ENCODE assay signal across 9 mouse cellular contexts in genomic region chr1:131269797-131270578, GRCm38 (mm10). TPM values are rescaled to one million over a fixed set of nuclear protein-coding genes. Genes with fewer than 3 reads are reported as not detected.
A peak's percentile ranks its signal among the peaks of the same experiment; 100 is the strongest.
DNase-seq lines count a peak whose midpoint lies in the region; ATAC-seq and TF ChIP-seq lines count a peak whose summit lies in the region.
"Had no signal": no experiment of that assay in that cellular context is flagged by ENCODE, and none has a peak within 500 bp of the region (broad histone marks: within the 10 kb centered on the region; RNA-seq: fewer than 3 reads in every experiment).

No protein-coding gene starts in this region.

- H3K36me3 ChIP-seq in MEL (ENCODE audit: control insufficient read depth in 1 of 2, insufficient read depth in 2 of 2, low read length in 2 of 2), result no peaks in the 10 kb centered on the region
- no peaks in the 10 kb centered on the region for H3K36me3 ChIP-seq in forebrain, embryonic 11.5 days (ENCODE audit: control insufficient read depth, insufficient read depth, low read length)
- H3K36me3 ChIP-seq in hindbrain, embryonic 11.5 days (ENCODE audit: control insufficient read depth, insufficient read depth, low read length), result no peaks in the 10 kb centered on the region
- H3K36me3 ChIP-seq in lung, embryonic 16.5 days (ENCODE audit: control insufficient read depth, insufficient read depth, low read length), result no peaks in the 10 kb centered on the region

- H3K9ac ChIP-seq in MEL (ENCODE audit: control insufficient read depth, low read depth, low read length, poor library complexity, severe bottlenecking), result no peak overlapping the region
- no peak overlapping the region; the same call in 1 of the 2 replicates for H3K9ac ChIP-seq in forebrain, embryonic 11.5 days (ENCODE audit: low read length)
- peak overlapping the region; percentile 45; the same call in 1 of the 2 replicates for H3K9ac ChIP-seq in hindbrain, embryonic 11.5 days (ENCODE audit: low read depth, low read length)
- H3K9ac ChIP-seq in lung, embryonic 16.5 days (ENCODE audit: low read length), result no peak overlapping the region
- H3K9ac ChIP-seq: liver, embryonic 15.5 days had no signal

- H3K9me3 ChIP-seq in MEL (replicated peaks; ENCODE audit: insufficient read depth, low read length), result no peaks in the 10 kb centered on the region
- H3K9me3 ChIP-seq in forebrain, embryonic 11.5 days (ENCODE audit: control insufficient read depth, low read length), result no peaks in the 10 kb centered on the region
- no peaks in the 10 kb centered on the region for H3K9me3 ChIP-seq in hindbrain, embryonic 11.5 days (ENCODE audit: control insufficient read depth, low read length)
- H3K9me3 ChIP-seq in lung, embryonic 16.5 days (ENCODE audit: control insufficient read depth, low read length), result no peaks in the 10 kb centered on the region
- H3K9me3 ChIP-seq: liver, embryonic 15.5 days had no signal

- no peaks in the 10 kb centered on the region for H3K27me3 ChIP-seq in MEL (ENCODE audit: control insufficient read depth in 1 of 2, insufficient read depth in 2 of 2, low read length in 2 of 2)
- no peaks in the 10 kb centered on the region for H3K27me3 ChIP-seq in forebrain, embryonic 11.5 days (ENCODE audit: control insufficient read depth, insufficient read depth, low read length)
- no peaks in the 10 kb centered on the region for H3K27me3 ChIP-seq in hindbrain, embryonic 11.5 days (ENCODE audit: control insufficient read depth, insufficient read depth, low read length)
- no peaks in the 10 kb centered on the region for H3K27me3 ChIP-seq in lung, embryonic 16.5 days (ENCODE audit: control insufficient read depth, insufficient read depth, low read depth, low read length)
- H3K27me3 ChIP-seq: liver, embryonic 15.5 days had no signal

- H3K27ac ChIP-seq in MEL (ENCODE audit: control insufficient read depth, low read depth, low read length), result no peak overlapping the region
- no peak overlapping the region for H3K27ac ChIP-seq in forebrain, embryonic 11.5 days (ENCODE audit: low read depth, low read length)
- no peak overlapping the region for H3K27ac ChIP-seq in hindbrain, embryonic 11.5 days (ENCODE audit: low read depth, low read length)
- no peak overlapping the region for H3K27ac ChIP-seq in layer of hippocampus, adult 2 months
- no peak overlapping the region for H3K27ac ChIP-seq in lung, embryonic 16.5 days (ENCODE audit: low read length)
- H3K27ac ChIP-seq: liver, embryonic 15.5 days had no signal

- TF ChIP-seq RAD21 in MEL (IDR thresholded peaks at IDR 0.05; ENCODE audit: low read depth, low read length), result peak; percentile 82

- peak; percentile 62 for ATAC-seq in forebrain, embryonic 11.5 days (replicated peaks; ENCODE audit: low FRiP score)
- ATAC-seq in hindbrain, embryonic 11.5 days (ENCODE audit: low FRiP score), result peak; percentile 64
- peak; percentile 34 for ATAC-seq in lung, embryonic 16.5 days (ENCODE audit: low read depth)

- no peak for TF ChIP-seq POLR2A in MEL (IDR thresholded peaks at IDR 0.05; ENCODE audit: control insufficient read depth in 1 of 2, insufficient read depth in 1 of 2, low read depth in 1 of 2, low read length in 2 of 2, poor library complexity in 1 of 2)

- TF ChIP-seq CTCF in MEL (IDR thresholded peaks at IDR 0.05 in 2 of 3, conservative IDR thresholded peaks at IDR 0.05 in 1 of 3; ENCODE audit: control insufficient read depth in 1 of 3, insufficient read depth in 1 of 3, low read depth in 2 of 3, low read length in 3 of 3, poor library complexity in 1 of 3, severe bottlenecking in 1 of 3), result peak; percentile 78 to 92 (median 90)
- peak; percentile 98 for TF ChIP-seq CTCF in layer of hippocampus, adult 2 months (conservative IDR thresholded peaks at IDR 0.05)

- peak overlapping the region; percentile 21; the same call in 1 of the 2 replicates for H3K4me2 ChIP-seq in forebrain, embryonic 11.5 days (ENCODE audit: low read depth, low read length, severe bottlenecking)
- 0 out of 2 replicates have a peak overlapping the region, but pooled peaks have one; percentile 14 for H3K4me2 ChIP-seq in hindbrain, embryonic 11.5 days (replicated peaks; ENCODE audit: low read depth, low read length)
- H3K4me2 ChIP-seq in lung, embryonic 16.5 days (ENCODE audit: low read depth, low read length), result no peak overlapping the region
- H3K4me2 ChIP-seq: liver, embryonic 15.5 days had no signal

- no peaks in the 10 kb centered on the region for H3K4me1 ChIP-seq in MEL (ENCODE audit: control insufficient read depth in 1 of 2, insufficient read depth in 2 of 2, low read length in 2 of 2)
- no peaks in the 10 kb centered on the region for H3K4me1 ChIP-seq in forebrain, embryonic 11.5 days (replicated peaks; ENCODE audit: control insufficient read depth, insufficient read depth, low read length)
- H3K4me1 ChIP-seq in hindbrain, embryonic 11.5 days (replicated peaks; ENCODE audit: control insufficient read depth, insufficient read depth, low read length), result no peaks in the 10 kb centered on the region; the same call in 1 of the 2 replicates
- H3K4me1 ChIP-seq in lung, embryonic 16.5 days (replicated peaks; ENCODE audit: control insufficient read depth, insufficient read depth, low read length), result no peaks in the 10 kb centered on the region

- WGBS in forebrain, embryonic 11.5 days, result 30% methylated on average over 22 of the region's 22 CpGs
- 27% methylated on average over 22 of the region's 22 CpGs for WGBS in hindbrain, embryonic 11.5 days
- 30% methylated on average over 22 of the region's 22 CpGs for WGBS in lung, embryonic 16.5 days

- H3K79me2 ChIP-seq in MEL (ENCODE audit: control insufficient read depth, insufficient read depth, low read length, poor library complexity), result no peaks in the 10 kb centered on the region

- TF ChIP-seq EP300 in MEL (IDR thresholded peaks at IDR 0.05; ENCODE audit: low read depth in 1 of 2, low read length in 2 of 2), result no peak

- no peak overlapping the region for H3K4me3 ChIP-seq in MEL (ENCODE audit: control insufficient read depth in 1 of 2, insufficient read depth in 1 of 2, low read depth in 2 of 2, low read length in 2 of 2)
- H3K4me3 ChIP-seq in forebrain, embryonic 11.5 days (ENCODE audit: low read depth, low read length), result no peak overlapping the region
- no peak overlapping the region for H3K4me3 ChIP-seq in hindbrain, embryonic 11.5 days (ENCODE audit: low read depth, low read length)
- H3K4me3 ChIP-seq in layer of hippocampus, adult 2 months, result no peak overlapping the region
- H3K4me3 ChIP-seq in lung, embryonic 16.5 days (ENCODE audit: low read length), result no peak overlapping the region
- H3K4me3 ChIP-seq: liver, embryonic 15.5 days had no signal

- DNase-seq in MEL (ENCODE audit: low read depth, low spot score), result peak; percentile 79
- peak; percentile 64 for DNase-seq in c-Kit-positive CD71-positive TER-119-positive erythroid progenitor cells, embryonic 14.5 days (ENCODE audit: low spot score)
- peak; percentile 89 for DNase-seq in forebrain, embryonic 11.5 days (ENCODE audit: low spot score)
- peak; percentile 91 for DNase-seq in hindbrain, embryonic 11.5 days (ENCODE audit: low spot score)
- DNase-seq in layer of hippocampus, adult 2 months (ENCODE audit: low spot score in 2 of 2), result peak; percentile 65 to 84
- DNase-seq in retina, adult 2 months (ENCODE audit: low read depth, low spot score), result peak; percentile 57
- DNase-seq in thymus, postnatal 14 days, result peak; percentile 79

TF ChIP-seq in MEL, 35 proteins besides CTCF, POLR2A, EP300 and RAD21:
- TF ChIP-seq BHLHE40 (IDR thresholded peaks at IDR 0.05; ENCODE audit: borderline replicate concordance, low read depth, low read length) (no peak), USF2 (IDR thresholded peaks at IDR 0.05; ENCODE audit: borderline replicate concordance in 1 of 2, insufficient read depth in 1 of 2, low read depth in 1 of 2, low read length in 2 of 2) (no peak), MAX (IDR thresholded peaks at IDR 0.05; ENCODE audit: low read length) (no peak), SMC3 (IDR thresholded peaks at IDR 0.05; ENCODE audit: low read depth, low read length) (peak; percentile 89), ZC3H11A (IDR thresholded peaks at IDR 0.05; ENCODE audit: low read depth, low read length) (peak; percentile 66), HCFC1 (IDR thresholded peaks at IDR 0.05; ENCODE audit: low read depth, low read length) (no peak)

RNA-seq across cellular contexts. Expression of gene Ikbke, which starts 9.4 kb away (rescaled TPM):
- 3.5 and 4.0 TPM in 2 replicates for total RNA-seq in MEL (2012; rRNA removed)
- polyA plus RNA-seq in MEL (2012; ENCODE audit: insufficient read depth in 1 of 2, insufficient read length in 2 of 2, low read depth in 1 of 2, low replicate concordance in 2 of 2, missing spikeins in 1 of 2), result 1 to 10 TPM in 1 of 2 experiments, not detected in 1; 7.2 TPM
- polyA plus RNA-seq in forebrain, embryonic 11.5 days (2014; fragmentation: Nextera tagmentation; extraction: Ambion mirVana), result 0.55 and 0.83 TPM in 2 replicates
- polyA plus RNA-seq in hindbrain, embryonic 11.5 days (2014; fragmentation: Nextera tagmentation; extraction: Ambion mirVana), result 0.49 and 0.66 TPM in 2 replicates
- total RNA-seq in layer of hippocampus, adult 2 months (2021), result 1 to 10 TPM; 2.1 to 3.2 TPM
- polyA plus RNA-seq in lung, embryonic 16.5 days (2015; fragmentation: Nextera tagmentation; extraction: Ambion mirVana), result 4.7 and 5.1 TPM in 2 replicates

RNA-seq across cellular contexts. Expression of gene Rassf5, which starts 24.9 kb away (rescaled TPM):
- total RNA-seq in MEL (2012; rRNA removed), result 14.2 and 14.8 TPM in 2 replicates
- polyA plus RNA-seq in MEL (2012; ENCODE audit: insufficient read depth in 1 of 2, insufficient read length in 2 of 2, low read depth in 1 of 2, low replicate concordance in 2 of 2, missing spikeins in 1 of 2), result 10 to 100 TPM in 1 of 2 experiments, not detected in 1; 28.8 TPM
- 0.95 and 1.3 TPM in 2 replicates for polyA plus RNA-seq in forebrain, embryonic 11.5 days (2014; fragmentation: Nextera tagmentation; extraction: Ambion mirVana)
- 1.1 and 1.5 TPM in 2 replicates for polyA plus RNA-seq in hindbrain, embryonic 11.5 days (2014; fragmentation: Nextera tagmentation; extraction: Ambion mirVana)
- total RNA-seq in layer of hippocampus, adult 2 months (2021), result 10 to 100 TPM; 17.2 to 18.4 TPM
- 6.1 and 8.2 TPM in 2 replicates for polyA plus RNA-seq in lung, embryonic 16.5 days (2015; fragmentation: Nextera tagmentation; extraction: Ambion mirVana)
